Mouse (Mus musculus) gastrocnemius, postnatal 14 days (tissue): Measurements from ENCODE around the gene Ing3. TPM values are rescaled to one million over a fixed set of nuclear protein-coding genes. Genes with fewer than 3 reads are reported as not detected.

Experiments used
- DNase-seq: peaks from one replicate; pipeline ENCODE4 v3.0.0; 2021; ENCODE audit warnings: mixed read lengths
- intact Hi-C: fragments of 180-260 bp; cut with DNase I; formaldehyde crosslinking; loops from one replicate; pipeline ENCODE4 v1.15.1; 2025; ENCODE audit warnings: low total_unique reads
- total RNA-seq, 2 experiments: library from RNA; stranded (reverse); gene quantifications; 2 replicates each; pipeline ENCODE4 v1.2.3; 2021

The Ing3 gene
- total RNA-seq, 2 experiments from 2014 or later, result 10.6 to 12.0 TPM

DNA sequence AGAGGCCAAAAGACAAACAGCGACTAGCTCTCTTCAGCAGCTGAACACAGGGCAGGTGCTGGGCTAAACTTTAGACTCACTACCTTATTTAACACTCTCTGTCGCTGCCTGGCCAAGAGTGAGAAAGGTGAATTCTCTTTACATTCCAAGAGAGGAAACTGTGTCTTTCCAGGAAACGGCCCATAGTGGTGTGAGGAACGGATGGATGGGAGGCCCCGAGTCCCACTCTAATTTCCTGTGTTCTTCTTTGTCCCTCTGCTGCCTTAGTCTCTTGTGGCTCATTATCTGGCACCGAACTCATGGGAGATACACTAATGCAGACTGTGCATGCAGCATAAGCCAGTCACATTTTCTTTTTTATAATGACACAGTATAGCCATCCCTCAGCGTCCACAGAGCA, 68.3 kb downstream of the Ing3 start:
- DNase-seq, result no peak
- intact Hi-C loops, result no loop called here

DNA sequence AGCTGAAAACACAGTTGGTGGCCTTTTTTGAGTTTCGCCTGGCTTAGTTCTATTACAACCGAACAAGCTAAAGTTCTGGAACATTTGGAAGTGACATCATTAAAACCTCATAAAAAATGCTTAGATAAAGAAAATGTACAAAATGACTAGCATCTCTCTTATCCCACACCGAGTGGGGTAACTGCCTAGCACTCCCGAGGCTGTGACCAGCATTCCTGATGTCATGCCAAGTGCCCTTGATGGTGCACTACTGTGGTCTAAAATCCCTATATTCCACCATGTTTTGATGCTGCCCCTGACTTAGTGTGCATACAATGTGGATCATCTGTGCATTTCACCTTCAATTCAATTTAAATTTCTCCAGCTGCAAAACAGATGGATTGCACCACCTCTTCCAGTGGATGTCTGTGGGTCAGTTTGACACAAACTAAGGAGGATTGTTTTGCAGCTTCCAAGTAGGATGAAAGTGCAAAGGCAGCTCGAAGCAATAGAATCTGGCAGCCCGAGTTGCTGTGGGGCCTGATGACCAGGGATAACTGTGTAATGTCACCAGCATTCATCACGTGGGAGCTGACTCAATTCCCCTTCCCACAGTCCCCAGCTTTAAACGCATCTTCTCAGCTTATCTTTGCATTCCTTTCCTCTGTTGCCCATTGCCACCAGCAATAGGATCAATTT, 69.5 kb downstream of the Ing3 start:
- intact Hi-C loops, result no loop called here
- DNase-seq, result no peak

DNA sequence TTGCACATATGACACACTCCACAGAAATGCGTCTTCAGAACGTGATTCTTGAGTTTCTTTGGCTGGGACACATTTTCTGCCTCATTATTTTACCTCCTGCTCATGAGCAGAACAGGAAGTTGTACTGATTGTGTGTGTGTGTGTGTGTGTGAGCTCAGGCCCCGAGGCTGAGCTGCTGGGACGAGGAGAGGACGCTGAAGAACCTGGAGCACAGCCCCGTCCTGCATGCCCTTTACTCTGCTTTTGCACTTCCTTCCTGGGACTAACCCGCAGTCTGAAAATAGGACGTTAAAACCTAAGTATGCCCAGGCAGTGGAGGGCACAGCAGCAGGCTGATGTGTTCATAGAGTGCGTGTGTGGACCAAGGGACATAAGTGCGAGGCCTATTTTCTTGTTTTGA, 70.3 kb downstream of the Ing3 start:
- DNase-seq, result no peak
- intact Hi-C loops, result no loop called here

GRCm38 (mm10) chr6:22020696-22021095, 71.3 kb downstream of the Ing3 start:
- no peak for DNase-seq
- intact Hi-C loops, result no loop called here

DNA sequence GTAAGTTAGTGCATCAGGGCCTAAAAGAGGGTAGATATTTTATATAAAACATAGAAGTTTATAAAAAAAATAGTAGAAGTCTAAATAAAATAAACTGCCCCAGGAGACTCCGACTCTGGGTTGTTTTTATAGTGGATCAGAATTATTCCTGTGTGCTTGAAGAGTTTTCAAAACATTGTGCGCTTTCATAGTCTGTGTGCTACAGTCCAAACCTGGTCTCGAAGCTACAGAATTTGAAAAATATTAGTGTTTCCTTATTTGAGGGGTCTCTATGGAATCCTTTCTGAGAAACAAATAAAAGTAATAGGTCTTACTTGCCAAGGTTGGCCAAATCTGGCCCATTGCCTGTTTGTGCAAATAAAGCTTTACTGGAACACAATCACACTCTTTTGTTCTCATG, 71.9 kb downstream of the Ing3 start:
- DNase-seq, result no peak
- intact Hi-C loops, result no loop called here

- intact Hi-C loops, result no loop called here
- DNase-seq, result no peak
Measured at GRCm38 (mm10) chr6:22024168-22024567, 74.8 kb downstream of the Ing3 start.

Other genes with a start within 250 kb of the Ing3 start
- gene Tspan12, start 97.1 kb upstream of the Ing3 start, total RNA-seq, result 10 to 100 TPM; 21.2 to 25.8 TPM
- 10 to 100 TPM; 15.6 to 16.3 TPM for gene Cped1, start 36.3 kb downstream of the Ing3 start, total RNA-seq